Mouse (Mus musculus): ENCODE data around the gene Hoxc8.
A peak's percentile ranks its signal among the peaks of the same experiment; 100 is the strongest.

Gene Hoxc8

DNA sequence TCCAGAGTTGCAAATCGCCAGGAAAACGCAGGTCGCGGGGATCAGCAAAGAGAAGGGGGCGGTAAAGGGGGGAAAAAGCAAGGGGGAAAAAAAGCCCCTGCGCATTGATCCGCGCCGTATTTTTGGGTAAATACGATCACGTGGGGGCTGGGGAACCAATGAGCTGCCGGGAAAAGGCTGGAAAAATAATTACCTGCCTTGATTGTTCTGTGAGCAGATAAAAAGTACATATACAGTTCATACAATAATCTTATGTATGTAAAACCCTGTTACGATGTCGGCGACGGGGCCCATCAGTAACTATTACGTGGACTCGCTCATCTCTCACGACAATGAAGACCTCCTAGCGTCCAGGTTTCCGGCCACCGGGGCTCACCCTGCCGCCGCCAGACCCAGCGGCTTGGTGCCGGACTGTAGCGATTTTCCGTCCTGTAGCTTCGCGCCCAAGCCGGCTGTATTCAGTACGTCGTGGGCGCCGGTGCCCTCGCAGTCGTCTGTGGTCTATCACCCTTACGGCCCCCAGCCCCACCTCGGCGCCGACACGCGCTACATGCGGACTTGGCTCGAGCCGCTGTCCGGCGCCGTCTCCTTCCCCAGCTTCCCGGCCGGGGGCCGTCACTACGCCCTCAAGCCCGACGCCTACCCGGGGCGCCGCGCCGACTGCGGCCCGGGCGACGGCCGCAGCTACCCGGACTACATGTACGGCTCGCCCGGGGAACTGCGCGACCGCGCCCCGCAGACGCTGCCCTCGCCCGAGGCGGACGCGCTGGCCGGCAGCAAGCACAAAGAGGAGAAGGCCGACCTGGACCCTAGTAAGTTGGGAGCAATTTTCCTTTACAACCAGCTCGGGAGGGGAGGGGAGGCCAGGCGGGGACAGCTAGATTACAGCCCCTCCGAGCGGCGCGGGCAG, 8.8 kb upstream of the Hoxc8 start:
- no peak for DNase-seq (ENCODE audit: low read depth, low spot score)

DNA sequence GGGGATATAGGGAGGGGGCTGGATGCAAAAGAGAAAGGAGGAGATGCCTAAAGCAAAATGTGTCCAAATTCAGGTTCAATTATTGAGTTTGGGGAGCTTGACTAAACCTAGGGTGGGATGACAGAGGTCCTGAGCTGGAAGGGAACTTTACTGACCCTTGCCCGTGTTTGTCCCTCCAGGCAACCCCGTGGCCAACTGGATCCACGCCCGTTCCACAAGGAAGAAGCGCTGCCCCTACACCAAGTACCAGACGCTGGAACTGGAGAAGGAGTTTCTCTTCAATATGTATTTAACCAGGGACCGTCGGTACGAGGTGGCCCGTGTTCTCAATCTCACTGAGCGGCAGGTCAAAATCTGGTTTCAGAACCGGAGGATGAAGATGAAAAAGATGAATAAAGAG, 6.7 kb upstream of the Hoxc8 start:
- no peak for DNase-seq (ENCODE audit: low read depth, low spot score)

DNA sequence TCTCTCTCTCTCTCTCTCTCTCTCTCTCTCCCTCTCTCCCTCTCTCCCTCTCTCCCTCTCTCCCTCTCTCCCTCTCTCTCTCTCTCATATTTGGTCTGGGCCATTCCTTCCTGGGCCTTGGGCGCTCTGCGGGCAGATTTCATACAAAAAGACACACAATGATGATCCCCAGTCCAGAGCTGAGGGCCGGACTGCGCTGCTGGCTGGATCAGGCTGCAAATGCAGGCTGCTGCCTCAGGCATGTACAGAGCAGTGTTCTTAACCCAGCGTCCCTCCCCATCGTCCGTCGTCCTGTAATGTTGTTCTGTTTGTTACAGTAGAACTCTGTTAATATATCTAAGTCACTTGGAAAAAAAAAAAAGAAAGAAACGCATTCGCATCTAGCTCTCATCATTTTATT, 5.9 kb upstream of the Hoxc8 start:
- no peak for DNase-seq (ENCODE audit: low read depth, low spot score)

DNA sequence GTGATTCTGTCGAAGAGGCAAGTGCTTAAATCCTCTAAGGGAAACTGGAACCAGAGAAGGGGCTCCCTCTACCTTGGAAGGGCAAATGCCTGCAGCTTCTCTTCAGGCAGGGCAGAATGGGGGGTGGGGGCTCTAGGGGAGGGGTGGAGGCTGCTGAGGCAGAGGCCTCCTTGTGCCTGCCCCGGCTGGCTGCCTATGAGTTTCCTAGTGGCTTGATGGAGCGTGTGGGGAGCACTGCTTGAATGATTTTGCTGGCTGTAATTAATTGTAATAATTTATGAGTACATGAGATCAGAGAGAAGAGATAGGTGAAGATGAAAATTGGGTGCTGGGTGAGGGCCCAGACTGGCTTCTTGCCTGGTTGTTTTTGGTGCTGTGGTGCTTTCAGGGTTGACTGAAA, 5.5 kb upstream of the Hoxc8 start:
- no peak for DNase-seq (ENCODE audit: low read depth, low spot score)

DNA sequence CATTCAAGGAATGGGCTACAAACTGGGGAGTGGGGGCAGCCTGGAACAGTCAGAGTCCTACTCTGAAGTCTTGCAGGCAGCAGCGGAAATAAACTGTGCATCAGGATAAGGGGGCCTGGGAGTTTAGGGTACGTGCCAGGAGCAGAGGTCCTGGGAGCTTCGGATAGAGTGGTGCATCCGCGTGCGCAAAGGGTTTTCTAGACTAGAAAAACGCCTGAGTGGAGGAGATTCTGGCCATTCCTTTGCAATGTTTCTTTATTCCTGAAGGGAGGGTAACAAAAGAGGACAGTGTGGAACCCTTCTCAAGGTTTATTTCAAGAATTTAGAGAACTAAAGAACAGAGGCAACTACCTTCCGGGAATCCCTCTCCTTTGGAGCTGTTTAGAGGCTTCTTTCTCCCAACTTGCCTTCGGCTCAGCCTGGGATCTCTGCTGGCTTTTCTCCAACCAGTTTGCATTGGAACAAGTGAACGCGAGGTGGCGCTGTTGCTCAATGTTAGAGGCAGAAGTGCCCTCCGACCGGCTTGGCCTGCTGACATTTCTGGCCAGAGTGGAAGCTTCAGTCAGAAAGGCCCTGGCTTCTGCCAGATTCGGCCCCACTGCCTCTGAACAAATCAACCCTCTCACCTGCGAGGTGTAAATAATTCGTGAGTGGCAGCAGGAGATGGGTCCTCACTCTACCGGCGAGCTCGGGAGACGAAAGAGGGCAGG, 3.1 kb upstream of the Hoxc8 start:
- DNase-seq (ENCODE audit: low read depth, low spot score), result peak; percentile 81

DNA sequence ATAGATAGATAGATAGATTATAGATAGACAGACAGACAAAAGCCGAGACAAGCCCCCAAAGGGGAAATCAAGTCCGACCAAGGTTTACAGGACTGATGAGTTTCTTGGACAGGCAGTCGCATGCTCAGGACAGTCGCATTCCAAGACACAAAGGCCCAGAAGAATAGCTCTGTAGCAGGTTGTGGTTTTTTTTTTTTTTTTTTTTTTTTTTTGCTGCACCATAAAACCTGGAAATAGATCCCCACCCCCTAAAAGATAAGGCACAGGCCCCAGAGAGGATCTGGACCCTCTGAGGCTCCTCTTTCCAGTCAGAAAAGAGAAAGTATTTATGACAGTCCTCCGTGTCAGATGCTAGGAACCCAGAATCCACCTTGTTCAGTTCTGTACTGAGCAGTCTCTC, 2.3 kb upstream of the Hoxc8 start:
- no peak for DNase-seq (ENCODE audit: low read depth, low spot score)

DNA sequence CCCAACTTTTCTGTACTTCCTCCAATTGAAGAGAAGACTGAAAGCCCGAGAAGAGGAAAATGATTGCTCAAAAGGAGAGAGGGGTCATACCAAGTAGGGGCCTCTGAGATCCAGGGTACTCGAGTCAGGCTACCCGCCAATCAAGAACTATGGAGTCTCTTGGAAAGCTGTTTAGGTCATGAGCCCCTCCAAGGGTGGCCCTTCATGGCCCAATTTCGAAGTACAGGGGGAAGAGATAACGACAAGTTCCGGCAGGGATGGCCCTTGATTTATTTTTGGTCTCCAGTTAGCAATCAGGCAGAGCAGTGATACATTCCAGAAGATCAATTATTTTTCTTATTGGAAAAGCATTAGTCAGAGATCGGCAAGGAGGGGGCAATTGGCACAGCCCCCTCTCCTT, 1.4 kb downstream of the Hoxc8 start:
- DNase-seq (ENCODE audit: low read depth, low spot score), result no peak

DNA sequence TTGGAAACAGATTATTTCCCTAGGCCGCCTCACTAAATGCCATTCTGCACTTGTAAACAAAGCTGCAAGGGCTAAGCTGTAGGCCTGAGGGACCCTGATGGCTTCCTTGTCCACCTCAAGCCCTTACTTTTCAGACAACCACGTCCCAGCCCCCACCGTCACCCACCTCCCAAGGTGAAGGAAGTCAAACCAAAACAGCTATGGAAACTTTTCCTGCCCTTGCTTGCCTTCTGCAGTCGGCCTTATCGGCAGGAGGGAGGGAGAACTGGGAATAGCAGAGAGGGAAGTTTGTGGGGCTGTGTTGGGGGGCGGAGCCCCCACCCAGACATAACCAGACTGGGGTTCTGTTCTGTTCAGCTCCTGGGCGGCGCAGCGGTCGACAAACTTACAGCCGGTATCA, 1.8 kb downstream of the Hoxc8 start:
- no peak for DNase-seq (ENCODE audit: low read depth, low spot score)

DNA sequence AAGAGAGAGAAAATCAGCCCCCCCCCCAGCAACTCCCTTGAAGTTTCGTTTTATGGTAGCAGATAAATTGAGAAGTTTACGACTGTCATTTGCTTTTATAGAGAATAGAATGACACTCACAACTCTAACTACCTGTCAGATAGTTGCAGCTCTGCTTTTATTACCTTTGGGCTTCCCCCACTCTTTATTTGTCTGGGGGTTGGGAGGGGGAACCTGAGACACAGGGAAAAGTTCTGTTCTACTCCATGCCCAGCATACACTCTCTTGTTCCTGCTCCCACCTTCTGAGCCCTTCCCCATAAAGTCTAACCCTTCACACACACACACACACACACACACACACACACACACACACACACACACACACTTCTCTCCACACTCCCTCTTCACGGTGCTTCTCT, 2.5 kb downstream of the Hoxc8 start:
- DNase-seq (ENCODE audit: low read depth, low spot score), result no peak

DNA sequence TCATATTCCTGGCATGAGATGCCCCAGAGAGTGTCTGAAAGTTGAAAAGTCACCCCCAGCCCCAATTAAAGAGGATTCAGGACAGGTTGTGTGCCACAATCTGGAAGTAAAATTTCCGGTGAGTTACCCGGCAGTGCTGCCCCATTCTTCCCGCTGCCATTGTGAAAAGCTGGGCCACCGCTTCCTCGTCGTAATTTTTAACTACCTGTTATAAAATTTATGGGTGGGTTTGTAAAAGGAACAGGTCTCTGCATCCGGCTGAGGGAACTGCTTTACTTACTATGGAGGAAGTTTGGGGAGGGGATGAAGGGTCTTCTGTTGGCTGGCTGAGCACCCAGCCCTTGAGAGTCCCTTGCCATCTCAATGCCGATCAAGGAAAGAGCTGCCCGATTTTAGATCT, 6.1 kb downstream of the Hoxc8 start:
- no peak for DNase-seq (ENCODE audit: low read depth, low spot score)

DNA sequence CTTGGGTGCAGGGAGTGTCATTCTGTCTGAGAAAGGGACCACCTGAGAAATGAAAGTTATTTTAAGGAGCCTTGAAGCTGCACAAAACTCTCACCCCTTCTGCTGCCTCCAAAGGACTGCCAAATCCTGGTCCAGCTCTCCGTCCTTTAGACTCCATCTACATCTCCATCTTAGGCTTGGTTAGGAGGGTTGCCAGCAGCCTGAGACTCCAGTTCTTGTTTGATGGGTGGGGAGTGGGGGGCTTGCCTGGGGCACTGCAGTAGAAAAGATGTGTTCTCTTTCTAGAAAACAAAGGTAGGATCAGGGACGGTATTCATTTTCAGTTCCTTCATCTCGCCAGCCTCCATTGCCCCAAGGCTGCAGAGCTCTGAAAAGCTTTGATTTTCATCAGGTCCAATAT, 7.0 kb downstream of the Hoxc8 start:
- no peak for DNase-seq (ENCODE audit: low read depth, low spot score)

DNA sequence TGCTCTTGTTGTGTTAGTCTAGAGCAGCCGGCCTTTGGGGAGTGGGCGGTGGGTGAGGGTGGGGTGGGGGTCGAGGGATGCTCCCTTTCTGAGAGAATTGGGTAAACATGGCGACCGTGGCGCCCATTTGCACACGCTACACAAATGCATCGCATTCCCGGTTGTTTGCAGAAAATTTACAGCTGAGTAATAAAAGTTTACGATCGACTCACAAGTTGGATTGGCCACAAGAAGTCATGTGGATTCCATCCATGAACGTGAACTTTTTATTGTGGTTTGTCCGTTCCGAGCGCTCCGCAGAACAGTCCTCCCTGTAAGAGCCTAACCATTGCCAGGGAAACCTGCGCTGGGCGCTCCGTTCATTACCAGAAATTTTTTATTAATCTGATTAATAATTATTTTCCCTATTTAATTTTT, 7.5 kb downstream of the Hoxc8 start, which contains the start of gene Hoxc6:
Gene Hoxc6, plus strand, starts transcription at position 319 of the 417 bp plus-strand sequence.
- DNase-seq (ENCODE audit: low read depth, low spot score), result no peak

DNA sequence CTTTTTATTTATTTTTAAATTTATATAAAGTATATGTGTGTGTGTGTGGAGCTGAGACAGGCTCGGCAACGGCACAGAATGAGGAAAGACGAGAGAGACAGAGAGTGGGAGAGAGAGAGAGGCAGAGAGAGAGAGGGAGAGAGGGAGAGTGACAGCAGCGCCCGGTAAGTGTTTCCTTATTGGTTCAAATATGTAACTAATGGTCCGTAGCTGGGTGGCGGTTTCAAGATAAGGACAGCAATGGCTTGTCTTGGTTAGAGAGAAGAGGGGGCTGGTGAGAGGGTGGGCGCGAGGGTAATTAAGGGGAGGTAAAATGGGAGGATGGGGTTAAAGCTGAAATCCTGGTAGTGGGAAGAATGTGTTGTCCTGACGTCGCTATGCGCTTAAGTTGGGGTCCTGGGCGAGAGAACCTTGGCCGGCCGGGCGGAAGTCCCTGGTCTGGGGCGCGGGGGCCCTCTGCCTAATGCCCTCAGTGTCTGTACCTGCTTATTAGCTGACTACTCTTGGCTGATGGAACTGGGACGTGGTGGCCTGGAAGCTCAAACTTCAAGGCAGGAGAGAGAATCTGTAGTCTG, 8.3 kb downstream of the Hoxc8 start:
- no peak for DNase-seq (ENCODE audit: low read depth, low spot score)

DNA sequence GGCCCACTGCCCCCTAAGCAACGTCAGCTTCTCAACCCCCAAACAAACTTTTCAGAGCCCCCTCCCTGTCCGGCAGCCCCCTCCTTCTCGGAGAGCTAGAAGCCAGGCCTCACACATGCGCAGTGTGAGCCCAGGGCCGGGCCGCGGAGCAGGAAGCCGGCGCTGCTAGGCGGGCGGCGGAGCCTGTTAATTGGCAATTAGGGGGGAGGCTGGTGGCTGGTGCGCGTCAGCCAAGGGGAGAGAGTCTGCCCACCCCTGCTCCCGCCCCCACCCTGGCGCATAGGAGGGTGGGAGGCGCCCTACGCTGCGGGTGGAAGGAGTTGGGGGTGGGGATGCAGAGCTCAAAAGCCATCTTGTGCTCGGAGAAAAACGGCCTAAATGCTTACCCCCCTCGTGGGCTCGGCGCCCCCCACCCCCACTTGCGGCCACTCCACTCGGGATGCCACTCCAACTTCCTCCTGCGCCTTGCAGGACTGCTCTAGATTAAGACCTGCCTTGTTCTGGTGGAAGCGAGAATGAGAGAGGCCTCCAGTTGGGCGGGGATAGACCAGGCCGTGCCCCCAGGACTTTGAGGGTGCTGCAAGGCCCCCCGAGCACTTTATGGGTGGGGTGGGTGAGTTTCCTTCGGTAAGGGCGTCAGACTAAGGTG, 8.9 kb downstream of the Hoxc8 start:
- DNase-seq (ENCODE audit: low read depth, low spot score), result no peak

DNA sequence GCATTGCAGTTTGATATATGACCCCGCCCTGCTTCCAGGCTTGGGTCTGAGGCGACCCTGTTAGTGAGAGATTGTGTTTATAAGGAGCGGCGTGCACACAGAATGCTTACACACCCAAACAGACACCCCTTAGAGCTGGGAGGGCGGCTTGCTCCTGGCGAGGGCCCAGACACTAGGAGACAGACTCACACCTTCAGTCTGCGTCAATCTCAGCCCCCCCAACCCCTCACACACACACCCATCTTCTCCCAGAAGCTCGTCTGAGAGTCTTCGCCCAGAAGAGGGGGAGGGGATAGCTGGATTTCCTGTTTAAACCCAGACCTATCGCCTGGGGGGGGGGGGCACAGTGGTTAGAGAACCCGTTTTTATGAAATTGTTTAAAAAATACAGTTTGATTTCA, 9.5 kb downstream of the Hoxc8 start:
- DNase-seq (ENCODE audit: low read depth, low spot score), result no peak

DNA sequence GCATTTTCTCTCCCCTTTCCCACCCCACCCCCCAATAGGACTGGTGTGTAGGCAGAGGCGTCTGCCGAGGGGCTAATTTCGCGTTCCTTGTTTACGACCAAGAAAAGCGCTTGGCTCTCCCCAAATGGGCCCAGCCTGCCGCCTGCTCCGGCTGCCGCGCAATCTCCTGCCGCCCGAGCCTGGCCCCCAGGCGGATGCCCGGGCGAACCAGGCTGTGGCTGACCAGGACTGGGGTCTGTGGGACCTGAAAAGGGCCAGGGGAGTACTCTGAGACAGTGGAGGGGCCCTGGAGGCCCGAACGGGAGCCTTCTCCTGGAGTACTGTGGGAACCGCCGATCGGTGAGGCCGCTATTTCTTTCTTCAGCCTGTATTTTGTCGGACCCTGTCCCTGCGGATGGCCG, 10.1 kb downstream of the Hoxc8 start:
- no peak for DNase-seq (ENCODE audit: low read depth, low spot score)

DNA sequence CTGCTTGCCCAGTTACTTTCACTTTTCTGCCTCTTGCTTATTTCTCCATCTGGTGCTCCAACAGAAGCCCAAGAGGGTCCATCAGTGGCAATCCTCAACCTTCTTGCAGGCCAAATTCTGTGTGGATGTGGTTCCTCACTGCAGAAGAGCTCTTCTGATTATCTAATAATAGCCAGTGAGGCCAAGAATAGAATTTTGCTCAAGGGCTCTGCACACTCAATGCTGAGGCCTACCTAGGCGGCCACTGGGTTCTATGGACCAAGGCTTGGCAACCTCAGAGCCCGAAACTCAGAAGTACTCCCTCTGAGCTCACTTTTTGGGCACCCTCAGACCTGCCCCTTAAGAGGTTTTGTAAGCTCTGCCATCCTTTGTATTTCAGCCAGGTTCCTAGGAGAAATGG, 11.0 kb downstream of the Hoxc8 start:
- no peak for DNase-seq (ENCODE audit: low read depth, low spot score)

DNA sequence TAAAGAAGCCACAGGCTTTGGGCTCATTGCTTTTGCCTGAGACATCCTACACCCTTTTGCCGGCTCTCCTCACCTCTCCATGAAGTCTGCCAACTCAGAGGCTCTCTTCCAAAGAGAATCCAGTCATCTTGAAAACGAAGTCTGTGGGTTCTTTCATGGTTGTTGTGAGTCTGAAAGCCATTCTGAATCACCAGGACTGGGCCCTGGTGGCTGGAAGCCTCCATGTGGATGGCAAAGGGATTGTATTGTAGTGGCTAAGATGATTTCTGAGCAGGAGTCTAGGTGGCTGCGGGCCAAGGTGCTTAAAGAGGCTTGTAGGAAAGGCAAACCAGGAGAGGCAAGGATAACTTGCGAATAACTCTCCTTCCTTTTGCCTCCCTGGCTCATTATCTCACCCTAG, 11.7 kb downstream of the Hoxc8 start:
- no peak for DNase-seq (ENCODE audit: low read depth, low spot score)

DNA sequence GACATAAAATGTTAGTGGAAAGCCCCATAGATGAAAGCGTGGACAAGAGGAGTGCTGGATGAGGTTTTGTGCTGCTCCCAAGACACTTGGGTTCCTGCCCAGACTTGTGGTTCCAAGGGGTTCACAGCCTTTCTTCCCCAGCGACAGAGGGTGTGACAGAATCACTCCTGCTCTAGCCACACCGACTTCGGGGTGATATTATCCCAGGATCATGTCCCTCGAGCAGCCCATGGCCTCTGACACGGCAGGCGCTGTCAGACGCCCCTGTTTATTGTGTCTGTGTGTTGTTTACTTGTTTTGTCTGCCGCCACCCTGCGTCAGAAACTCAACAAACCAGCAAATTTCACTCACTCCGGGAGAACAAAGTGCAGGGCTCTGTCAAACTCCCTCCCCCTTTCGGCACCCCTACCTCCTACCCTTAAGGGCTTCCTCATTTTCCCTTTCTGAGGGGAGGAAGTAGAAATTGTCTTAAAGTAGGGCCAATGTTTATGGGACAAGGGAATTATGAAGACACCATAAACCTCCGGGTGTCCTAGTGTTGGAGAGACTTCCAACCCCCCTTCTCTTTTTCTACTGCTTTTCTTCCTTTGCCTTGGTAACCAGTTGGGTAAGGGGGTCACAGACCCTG, 12.5 kb downstream of the Hoxc8 start:
- no peak for DNase-seq (ENCODE audit: low read depth, low spot score)

DNA sequence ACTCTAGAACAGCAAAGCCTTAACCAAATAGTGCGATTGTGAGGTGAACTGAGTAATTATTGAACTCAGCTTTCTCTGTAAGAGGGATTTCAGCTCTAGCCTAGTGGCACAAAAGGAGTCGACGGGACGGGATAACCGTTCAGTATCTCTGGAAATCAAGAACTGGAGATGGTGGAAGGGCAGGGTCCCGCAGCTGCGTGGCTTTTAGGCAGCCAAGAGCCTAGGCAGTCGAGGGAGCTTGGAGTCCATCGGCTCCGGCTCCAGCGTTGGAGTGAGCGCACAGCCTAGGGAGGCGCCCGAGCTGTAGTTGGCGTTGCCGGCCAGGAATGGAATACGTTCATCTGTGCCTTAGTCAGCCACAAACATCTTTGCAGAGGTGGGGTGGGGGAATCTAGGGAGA, 14.9 kb downstream of the Hoxc8 start:
- DNase-seq (ENCODE audit: low read depth, low spot score), result no peak

DNA sequence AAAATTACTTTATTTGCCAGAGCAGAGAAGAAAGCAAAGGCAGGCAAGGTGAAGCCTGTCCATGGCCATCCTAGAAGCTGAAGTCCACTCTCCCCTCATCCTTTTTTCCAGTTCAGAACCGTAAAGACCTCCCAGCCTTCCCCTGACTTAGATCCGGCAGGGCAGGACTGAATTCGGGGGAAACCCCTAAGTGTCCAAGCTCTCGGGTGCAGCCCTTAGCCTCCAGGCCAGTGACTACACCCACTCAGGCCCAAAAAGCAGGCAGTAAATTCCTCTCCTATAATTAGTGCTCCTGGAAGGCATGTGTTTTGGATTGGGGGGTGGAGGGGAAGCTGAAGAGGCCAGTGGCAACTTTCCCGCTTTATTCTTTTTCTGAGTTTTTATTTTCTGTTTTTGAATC, 15.4 kb downstream of the Hoxc8 start:
- no peak for DNase-seq (ENCODE audit: low read depth, low spot score)

DNA sequence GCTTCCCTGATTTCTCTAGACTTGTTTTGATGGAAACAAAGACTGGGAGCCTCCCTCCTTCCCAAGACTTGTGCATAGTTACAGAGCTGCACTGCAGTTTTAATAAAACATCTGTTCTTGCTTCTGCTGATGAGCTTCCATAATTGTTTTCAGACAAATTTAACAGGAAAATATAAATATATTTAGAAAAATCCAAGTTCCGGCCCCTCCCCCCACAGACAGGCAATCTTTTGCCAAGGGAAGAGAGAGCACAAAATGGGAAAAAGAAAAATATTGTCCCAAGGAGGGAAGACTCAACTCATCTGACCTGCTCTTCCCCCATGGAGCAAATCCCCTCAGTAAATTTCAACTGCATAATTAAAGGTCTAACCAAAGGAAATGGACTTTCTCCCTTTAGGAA, 15.9 kb downstream of the Hoxc8 start:
- DNase-seq (ENCODE audit: low read depth, low spot score), result no peak
